Mouse (Mus musculus) liver, postnatal 0 days (tissue): Measurements from ENCODE around the gene Anapc7. TPM values are rescaled to one million over a fixed set of nuclear protein-coding genes. Genes with fewer than 3 reads are reported as not detected.

Experiments used
- ATAC-seq: fragments of 200-750 bp; cut with Nextera tagmentation; 2 replicates; pipeline ENCODE4 v1.8.0; 2017; ENCODE audit warnings: mild to moderate bottlenecking, moderate library complexity
- DNase-seq: peaks from one replicate; pipeline ENCODE4 v3.0.0-alpha.2; 2016
- H3K27ac ChIP-seq: fragments of 300-500 bp; sonication (generic); 2 replicates; pipeline ENCODE4 v1.5.1; 2014; ENCODE audit warnings: antibody characterized with exemption, moderate library complexity, mild to moderate bottlenecking, low read depth
- H3K27me3 ChIP-seq: fragments of 300-500 bp; sonication (generic); 2 replicates; pipeline ENCODE4 v1.6.1; 2014; ENCODE audit warnings: low read length, control low read depth, mixed read lengths; ENCODE audit not compliant: insufficient read depth
- H3K36me3 ChIP-seq: fragments of 300-500 bp; sonication (generic); replicated peaks from 2 replicates; pipeline ENCODE4 v1.6.1; 2014; ENCODE audit warnings: mild to moderate bottlenecking, control low read depth, low read length, moderate library complexity, mixed read lengths; ENCODE audit not compliant: insufficient read depth
- H3K4me1 ChIP-seq: fragments of 300-500 bp; sonication (generic); 2 replicates; pipeline ENCODE4 v1.6.1; 2014; ENCODE audit warnings: antibody characterized with exemption, mild to moderate bottlenecking, control low read depth; ENCODE audit not compliant: insufficient read depth
- H3K4me2 ChIP-seq: fragments of 300-500 bp; sonication (generic); 2 replicates; pipeline ENCODE4 v1.6.1; 2014; ENCODE audit warnings: low read depth, mild to moderate bottlenecking, low read length, moderate library complexity, mixed read lengths
- H3K4me3 ChIP-seq: fragments of 300-500 bp; sonication (generic); 2 replicates; pipeline ENCODE4 v1.5.1; 2014; ENCODE audit warnings: low read depth, low read length
- H3K9ac ChIP-seq: fragments of 300-500 bp; sonication (generic); replicated peaks from 2 replicates; pipeline ENCODE4 v1.6.1; 2014; ENCODE audit warnings: mild to moderate bottlenecking, moderate library complexity
- H3K9me3 ChIP-seq: fragments of 300-500 bp; sonication (generic); 2 replicates; pipeline ENCODE4 v1.6.1; 2016; ENCODE audit warnings: mild to moderate bottlenecking, control low read depth, low read length, mixed read lengths
- CTCF ChIP-seq: sonication (generic); IDR thresholded peaks from 2 replicates; pipeline ENCODE4 v1.5.1; 2016; ENCODE audit warnings: antibody characterized with exemption, low read depth
- EP300 ChIP-seq: IDR thresholded peaks from 2 replicates; pipeline ENCODE4 v1.6.1; 2016; ENCODE audit warnings: antibody characterized with exemption, low read depth, mild to moderate bottlenecking
- WGBS: fragments of 180-500 bp; shearing (Covaris S2); extraction: QIAGEN DNeasy Blood & Tissue Kit; methylation state at CpG from one replicate; pipeline ENCODE4 v1.1.7; 2014; ENCODE audit not compliant: insufficient replicate concordance; 5-methylcytosine and 5-hydroxymethylcytosine counted together
- polyA plus RNA-seq: library from polyadenylated mRNA; unstranded; fragments of >200 nt; fragmentation: Nextera tagmentation; extraction: Ambion mirVana; gene quantifications from 2 replicates; pipeline ENCODE4 v1.2.1, GENCODE M21; 2015

The Anapc7 gene
- polyA plus RNA-seq, 1 experiment from 2014 or later: 11.8 TPM

- peaks cover 67% of the 10 kb centered on the region for H3K36me3 ChIP-seq
- ATAC-seq: no peak
- no peaks in the 10 kb centered on the region for H3K4me1 ChIP-seq
- no peak overlapping the region for H3K9ac ChIP-seq
- 94% methylated on average over 2 of the region's 2 CpGs for WGBS
- H3K4me2 ChIP-seq: no peak overlapping the region
- TF ChIP-seq EP300: no peak
- no peak for TF ChIP-seq CTCF
- H3K4me3 ChIP-seq: no peak overlapping the region
- H3K9me3 ChIP-seq: no peaks in the 10 kb centered on the region
- no peak overlapping the region for H3K27ac ChIP-seq
- no peak for DNase-seq
- no peaks in the 10 kb centered on the region for H3K27me3 ChIP-seq
These were observed 68.7 kb downstream of the Anapc7 start for GRCm38 (mm10) chr5:122490148-122490547.

DNA sequence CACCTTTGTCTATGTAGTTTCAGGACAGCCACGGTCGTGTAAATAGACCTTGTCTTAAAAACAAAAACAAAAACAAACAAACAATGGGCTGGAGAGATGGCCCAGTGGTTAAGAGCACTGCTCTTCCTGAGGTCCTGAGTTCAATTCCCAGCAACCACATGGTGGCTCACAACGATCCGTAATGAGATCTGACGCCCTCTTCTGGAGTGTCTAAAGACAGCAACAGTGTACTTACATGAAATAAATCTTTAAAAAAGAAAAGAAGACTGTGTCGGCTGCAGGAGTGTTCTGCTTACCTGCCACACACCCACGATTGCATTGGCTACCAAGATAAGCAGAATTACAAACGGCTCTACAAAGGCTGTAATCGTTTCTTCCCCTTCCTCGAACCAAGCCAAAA lies 69.9 kb downstream of the Anapc7 start:
- Histone ChIP-seq H3K36me3 (peaks cover 70% of the 10 kb centered on the region), H3K27ac (no peak overlapping the region), H3K4me1 (no peaks in the 10 kb centered on the region), H3K27me3 (no peaks in the 10 kb centered on the region), H3K4me2 (no peak overlapping the region), H3K9ac (no peak overlapping the region), H3K4me3 (no peak overlapping the region), H3K9me3 (no peaks in the 10 kb centered on the region)
- no peak for ATAC-seq
- DNase-seq: no peak
- TF ChIP-seq EP300 (no peak), CTCF (peak; percentile 16)
- 77% methylated on average over 10 of the region's 10 CpGs for WGBS

- Histone ChIP-seq H3K4me3 (no peak overlapping the region), H3K27me3 (no peaks in the 10 kb centered on the region), H3K36me3 (peaks cover 79% of the 10 kb centered on the region), H3K4me1 (peaks cover 6% of the 10 kb centered on the region), H3K9me3 (no peaks in the 10 kb centered on the region), H3K9ac (no peak overlapping the region), H3K4me2 (no peak overlapping the region), H3K27ac (no peak overlapping the region)
- DNase-seq: no peak
- no peak for ATAC-seq
- TF ChIP-seq EP300 (no peak), CTCF (no peak)
- WGBS: 82% methylated on average over 2 of the region's 2 CpGs
These were observed 71.5 kb downstream of the Anapc7 start for GRCm38 (mm10) chr5:122493035-122493434.

GRCm38 (mm10) chr5:122494449-122494848 lies 73.0 kb downstream of the Anapc7 start:
- Histone ChIP-seq H3K9ac (no peak overlapping the region), H3K27me3 (no peaks in the 10 kb centered on the region), H3K4me2 (no peak overlapping the region), H3K4me1 (peaks cover 10% of the 10 kb centered on the region), H3K4me3 (no peak overlapping the region), H3K36me3 (peaks cover 72% of the 10 kb centered on the region), H3K9me3 (no peaks in the 10 kb centered on the region), H3K27ac (no peak overlapping the region)
- DNase-seq: no peak
- no peak for TF ChIP-seq EP300
- TF ChIP-seq CTCF: no peak
- 93% methylated on average over 1 of the region's 1 CpGs for WGBS
- ATAC-seq: no peak

Other genes starting within 250 kb of the Anapc7 start
- 7.0 and 7.3 TPM in 2 replicates for gene Hvcn1, start 214.9 kb upstream of the Anapc7 start, polyA plus RNA-seq
- gene Tctn1, start 157.2 kb upstream of the Anapc7 start, polyA plus RNA-seq: 1.1 and 1.2 TPM in 2 replicates
- 4.4 and 5.6 TPM in 2 replicates for gene Pptc7, start 137.3 kb upstream of the Anapc7 start, polyA plus RNA-seq
- 2.7 and 3.0 TPM in 2 replicates for gene Rad9b, start 67.5 kb upstream of the Anapc7 start, polyA plus RNA-seq
- gene Vps29, start 67.3 kb upstream of the Anapc7 start, polyA plus RNA-seq: 93.1 and 104 TPM in 2 replicates
- 25.2 and 26.7 TPM in 2 replicates for gene Gpn3, start 49.8 kb upstream of the Anapc7 start, polyA plus RNA-seq
- gene Fam216a, start 49.3 kb upstream of the Anapc7 start, polyA plus RNA-seq: 9.8 and 10.3 TPM in 2 replicates
- 79.7 and 86.6 TPM in 2 replicates for gene Arpc3, start 29.8 kb upstream of the Anapc7 start, polyA plus RNA-seq
- gene Atp2a2, start 80.5 kb downstream of the Anapc7 start, polyA plus RNA-seq: 13.5 and 14.8 TPM in 2 replicates
- 2.7 TPM in 2 replicates for gene Ift81, start 192.8 kb downstream of the Anapc7 start, polyA plus RNA-seq
- gene P2rx7, start 222.2 kb downstream of the Anapc7 start, polyA plus RNA-seq: 1.7 and 2.1 TPM in 2 replicates